Mouse (Mus musculus): ENCODE results near the gene Echdc3. TPM values are rescaled to one million over a fixed set of nuclear protein-coding genes. Genes with fewer than 3 reads are reported as not detected.

Echdc3 gene
- polyA plus RNA-seq, 2 experiments, result 4.8 to 5.0 TPM

GRCm38 (mm10) chr2:6226361-6227058 lies 13.7 kb upstream of the Echdc3 start:
- Histone ChIP-seq H3K4me1 (ENCODE audit: control insufficient read depth, insufficient read depth, low read length) (no peaks in the 10 kb centered on the region), H3K4me2 (replicated peaks; ENCODE audit: low read depth, low read length, severe bottlenecking) (no peak overlapping the region)

GRCm38 (mm10) chr2:6220141-6220805 lies 7.4 kb upstream of the Echdc3 start:
- H3K4me2 ChIP-seq (replicated peaks; ENCODE audit: low read depth, low read length, severe bottlenecking), result no peak overlapping the region
- no peak overlapping the region for H3K4me3 ChIP-seq (replicated peaks; ENCODE audit: low read length)
- TF ChIP-seq POLR2A (IDR thresholded peaks at IDR 0.05; ENCODE audit: borderline replicate concordance, extremely low read depth, insufficient read depth, insufficient read length), result no peak
- ATAC-seq (ENCODE audit: low FRiP score, low read depth) (peak; percentile 60; the same call in 1 of the 2 replicates), DNase-seq (ENCODE audit: low spot score) (peak; percentile 80)
- H3K36me3 ChIP-seq (ENCODE audit: control insufficient read depth, insufficient read depth, low read length), result no peaks in the 10 kb centered on the region
- WGBS, result 16% methylated on average over 4 of the region's 4 CpGs
- no peak overlapping the region for H3K9ac ChIP-seq (ENCODE audit: low read depth, low read length, severe bottlenecking)
- no peaks in the 10 kb centered on the region for H3K9me3 ChIP-seq (ENCODE audit: control insufficient read depth, low read length)
- no peaks in the 10 kb centered on the region for H3K4me1 ChIP-seq (ENCODE audit: control insufficient read depth, insufficient read depth, low read length)
- H3K27ac ChIP-seq (replicated peaks; ENCODE audit: low read depth, low read length), result no peak overlapping the region
- no peaks in the 10 kb centered on the region for H3K27me3 ChIP-seq (ENCODE audit: control insufficient read depth, insufficient read depth, low read length)

More at GRCm38 (mm10) chr2:6226361-6227058, 13.7 kb upstream of the Echdc3 start:
- no peaks in the 10 kb centered on the region for H3K36me3 ChIP-seq (ENCODE audit: control insufficient read depth, insufficient read depth, low read length)
- DNase-seq (ENCODE audit: low spot score) (no peak), ATAC-seq (ENCODE audit: low FRiP score, low read depth) (no peak)
- no peak overlapping the region for H3K27ac ChIP-seq (replicated peaks; ENCODE audit: low read depth, low read length)
- H3K27me3 ChIP-seq (ENCODE audit: control insufficient read depth, insufficient read depth, low read length), result no peaks in the 10 kb centered on the region
- 86% methylated on average over 10 of the region's 10 CpGs for whole genome bisulfite sequencing
- H3K9ac ChIP-seq (ENCODE audit: low read depth, low read length, severe bottlenecking), result no peak overlapping the region
- no peaks in the 10 kb centered on the region for H3K9me3 ChIP-seq (ENCODE audit: control insufficient read depth, low read length)
- H3K4me3 ChIP-seq (replicated peaks; ENCODE audit: low read length), result no peak overlapping the region
- no peak for TF ChIP-seq POLR2A (IDR thresholded peaks at IDR 0.05; ENCODE audit: borderline replicate concordance, extremely low read depth, insufficient read depth, insufficient read length)

GRCm38 (mm10) chr2:6212327-6212723 lies 508 bp downstream of the Echdc3 start:
- Histone ChIP-seq H3K9me3 (ENCODE audit: control insufficient read depth, low read length) (no peaks in the 10 kb centered on the region), H3K36me3 (ENCODE audit: control insufficient read depth, insufficient read depth, low read length) (no peaks in the 10 kb centered on the region), H3K9ac (ENCODE audit: low read depth, low read length, severe bottlenecking) (peak overlapping the region; percentile 72), H3K4me3 (replicated peaks; ENCODE audit: low read length) (peak overlapping the region; percentile 46), H3K4me1 (ENCODE audit: control insufficient read depth, insufficient read depth, low read length) (peaks cover 12% of the 10 kb centered on the region), H3K27ac (replicated peaks; ENCODE audit: low read depth, low read length) (peak overlapping the region; percentile 76; the same call in 1 of the 2 replicates), H3K27me3 (ENCODE audit: control insufficient read depth, insufficient read depth, low read length) (no peaks in the 10 kb centered on the region), H3K4me2 (replicated peaks; ENCODE audit: low read depth, low read length, severe bottlenecking) (peak overlapping the region; percentile 86)
- no peak for ATAC-seq (ENCODE audit: low FRiP score, low read depth)
- WGBS, result 26% methylated on average over 9 of the region's 9 CpGs
- DNase-seq (ENCODE audit: low spot score), result no peak
- TF ChIP-seq POLR2A (IDR thresholded peaks at IDR 0.05; ENCODE audit: borderline replicate concordance, extremely low read depth, insufficient read depth, insufficient read length), result no peak

GRCm38 (mm10) chr2:6210840-6211239 lies 2.0 kb downstream of the Echdc3 start:
- TF ChIP-seq POLR2A (IDR thresholded peaks at IDR 0.05; ENCODE audit: borderline replicate concordance, extremely low read depth, insufficient read depth, insufficient read length), result no peak
- Histone ChIP-seq H3K27ac (replicated peaks; ENCODE audit: low read depth, low read length) (no peak overlapping the region), H3K4me1 (ENCODE audit: control insufficient read depth, insufficient read depth, low read length) (peaks cover 12% of the 10 kb centered on the region), H3K27me3 (ENCODE audit: control insufficient read depth, insufficient read depth, low read length) (no peaks in the 10 kb centered on the region), H3K4me3 (replicated peaks; ENCODE audit: low read length) (no peak overlapping the region), H3K4me2 (replicated peaks; ENCODE audit: low read depth, low read length, severe bottlenecking) (no peak overlapping the region), H3K36me3 (ENCODE audit: control insufficient read depth, insufficient read depth, low read length) (no peaks in the 10 kb centered on the region), H3K9ac (ENCODE audit: low read depth, low read length, severe bottlenecking) (no peak overlapping the region), H3K9me3 (ENCODE audit: control insufficient read depth, low read length) (no peaks in the 10 kb centered on the region)
- WGBS, result 83% methylated on average over 6 of the region's 6 CpGs
- DNase-seq (ENCODE audit: low spot score) (no peak), ATAC-seq (ENCODE audit: low FRiP score, low read depth) (no peak)

- Histone ChIP-seq H3K4me1 (ENCODE audit: control insufficient read depth, insufficient read depth, low read length) (peaks cover 12% of the 10 kb centered on the region), H3K27me3 (ENCODE audit: control insufficient read depth, insufficient read depth, low read length) (no peaks in the 10 kb centered on the region), H3K9me3 (ENCODE audit: control insufficient read depth, low read length) (no peaks in the 10 kb centered on the region), H3K9ac (ENCODE audit: low read depth, low read length, severe bottlenecking) (no peak overlapping the region), H3K4me2 (replicated peaks; ENCODE audit: low read depth, low read length, severe bottlenecking) (no peak overlapping the region), H3K27ac (replicated peaks; ENCODE audit: low read depth, low read length) (no peak overlapping the region), H3K4me3 (replicated peaks; ENCODE audit: low read length) (no peak overlapping the region), H3K36me3 (ENCODE audit: control insufficient read depth, insufficient read depth, low read length) (no peaks in the 10 kb centered on the region)
- ATAC-seq (ENCODE audit: low FRiP score, low read depth), result no peak
- TF ChIP-seq POLR2A (IDR thresholded peaks at IDR 0.05; ENCODE audit: borderline replicate concordance, extremely low read depth, insufficient read depth, insufficient read length), result no peak
- no peak for DNase-seq (ENCODE audit: low spot score)
- WGBS, result 88% methylated on average over 3 of the region's 3 CpGs
Observed at GRCm38 (mm10) chr2:6209746-6210145, 3.1 kb downstream of the Echdc3 start.

All from limb, embryonic 14.5 days (tissue).